Mouse (Mus musculus): Measurements from ENCODE around the gene Olfr309.
"Not testable (repeated sequence)": the region's sequence is repeated elsewhere in the genome, so short reads cannot be mapped to it uniquely, and the experiment has no call there.

The Olfr309 gene

GRCm38 (mm10) chr7:86313608-86314007 lies at the start of gene Olfr309:
Gene Olfr309, minus strand, starts transcription at chr7:86313708.
- no peak for DNase-seq (ENCODE audit: low spot score)

- not testable (repeated sequence) for DNase-seq (ENCODE audit: low spot score)
Observed at GRCm38 (mm10) chr7:86346296-86346695, 32.8 kb upstream of the Olfr309 start.

GRCm38 (mm10) chr7:86344253-86344652 lies 30.7 kb upstream of the Olfr309 start:
- no peak for DNase-seq (ENCODE audit: low spot score)

- DNase-seq (ENCODE audit: low spot score) = no peak
Observed at GRCm38 (mm10) chr7:86342881-86343565, 29.5 kb upstream of the Olfr309 start.

GRCm38 (mm10) chr7:86337486-86337885 lies 24.0 kb upstream of the Olfr309 start, which contains the start of gene Olfr307:
Gene Olfr307, minus strand, starts transcription at chr7:86337586.
- no peak for DNase-seq (ENCODE audit: low spot score)

- no peak for DNase-seq (ENCODE audit: low spot score)
Observed at GRCm38 (mm10) chr7:86325530-86325929, 12.0 kb upstream of the Olfr309 start, which contains the start of gene Olfr308. Gene Olfr308, minus strand, starts transcription at chr7:86325630.

- no peak for DNase-seq (ENCODE audit: low spot score)
Observed at GRCm38 (mm10) chr7:86321323-86321722, 7.8 kb upstream of the Olfr309 start.

GRCm38 (mm10) chr7:86277072-86277471 lies 36.4 kb downstream of the Olfr309 start, which contains the start of gene Olfr310:
Gene Olfr310, minus strand, starts transcription at chr7:86277172.
- no peak for DNase-seq (ENCODE audit: low spot score)
